Comparison of ENCODE assay signal across 10 mouse cellular contexts in the genomic region with DNA sequence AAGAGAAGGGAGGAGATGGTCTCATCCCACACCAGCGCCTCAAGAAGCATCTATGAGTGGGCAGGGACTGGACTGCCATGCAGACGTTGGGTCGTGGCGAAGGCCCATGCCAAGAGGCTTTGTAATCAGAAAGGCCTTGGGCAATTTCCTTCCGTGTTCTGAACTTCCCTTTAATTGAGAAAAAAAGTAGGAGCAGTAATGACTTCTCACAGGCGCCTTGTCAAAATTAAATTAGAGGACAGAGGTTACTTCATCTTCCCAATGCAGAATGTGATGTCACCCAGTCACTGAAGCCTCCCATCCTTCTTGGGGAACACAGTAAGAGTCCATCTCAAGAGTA. TPM values are rescaled to one million over a fixed set of nuclear protein-coding genes. Genes with fewer than 3 reads are reported as not detected.
DNase-seq lines count a peak whose midpoint lies in the region; ATAC-seq lines count a peak whose summit lies in the region.
"Had no signal": no experiment of that assay in that cellular context is flagged by ENCODE, and none has a peak within 500 bp of the region (broad histone marks: within the 10 kb centered on the region; RNA-seq: fewer than 3 reads in every experiment).

No protein-coding gene starts in this region.

- peak; percentile 40 to 55 for DNase-seq in left cerebral cortex, adult 9 months (ENCODE audit: low spot score in 2 of 2)
- no peak for DNase-seq in left cerebral cortex, postnatal 10 days (ENCODE audit: extremely low spot score in 1 of 2, low spot score in 2 of 2)
- peak; percentile 32 to 67 for DNase-seq in heart, postnatal 36 days
- no peak for DNase-seq in ovary, postnatal 10 days (ENCODE audit: low spot score)
- DNase-seq: kidney, postnatal 10 days; thymus, postnatal 4 days had no signal

- ATAC-seq in common myeloid progenitor, adult 5-6 weeks (replicated peaks; ENCODE audit: low read depth, poor library complexity, severe bottlenecking) = peak; percentile 72
- peak; percentile 80 for ATAC-seq in megakaryocyte progenitor cell, adult 5-6 weeks (replicated peaks; ENCODE audit: poor library complexity)
- no peak for ATAC-seq in megakaryocyte-erythroid progenitor cell, adult 5-6 weeks (replicated peaks; ENCODE audit: low FRiP score, low TSS enrichment, poor library complexity, severe bottlenecking)
- no peak for ATAC-seq in erythroid progenitor cell, adult 5-6 weeks (replicated peaks; ENCODE audit: low FRiP score, poor library complexity, severe bottlenecking)

- intact Hi-C loops in left cerebral cortex, postnatal 10 days (cut with DNase I) = no loop called here
- intact Hi-C loops in heart, postnatal 36 days (cut with DNase I) = no loop called here

RNA-seq across cellular contexts. Expression of a gene that starts 21.0 kb away (rescaled TPM):
- total RNA-seq in left cerebral cortex, postnatal 10 days (2021) = 10 to 100 TPM; 82.8 to 83.1 TPM
- total RNA-seq in common myeloid progenitor, adult 5-6 weeks (2017) = 32.2 and 37.7 TPM in 2 replicates
- total RNA-seq in heart, postnatal 36 days (2021) = 10 to 100 TPM; 65.2 to 68.7 TPM
- total RNA-seq in megakaryocyte progenitor cell, adult 5-6 weeks (2015) = 38.8 and 39.5 TPM in 2 replicates
- 44.8 and 45.1 TPM in 2 replicates for total RNA-seq in megakaryocyte progenitor cell, adult 5-6 weeks (2017)
- 33.2 and 36.9 TPM in 2 replicates for total RNA-seq in megakaryocyte-erythroid progenitor cell, adult 5-6 weeks (2014; fragmentation: Nextera tagmentation)
- 37.6 and 42.0 TPM in 2 replicates for total RNA-seq in megakaryocyte-erythroid progenitor cell, adult 5-6 weeks (2017)
- 25.2 and 31.0 TPM in 2 replicates for total RNA-seq in erythroid progenitor cell, adult 5-6 weeks (2015; ENCODE audit: low replicate concordance)
- 27.1 and 35.8 TPM in 2 replicates for total RNA-seq in erythroid progenitor cell, adult 5-6 weeks (2017; ENCODE audit: low replicate concordance)

RNA-seq across cellular contexts. Expression of a gene that starts 21.2 kb away (rescaled TPM):
- 10 to 100 TPM; 97.2 to 97.4 TPM for total RNA-seq in left cerebral cortex, postnatal 10 days (2021)
- total RNA-seq in common myeloid progenitor, adult 5-6 weeks (2017) = 13.2 and 18.7 TPM in 2 replicates
- 10 to 100 TPM; 70.4 to 81.3 TPM for total RNA-seq in heart, postnatal 36 days (2021)
- 27.7 and 27.9 TPM in 2 replicates for total RNA-seq in megakaryocyte progenitor cell, adult 5-6 weeks (2015)
- 17.5 and 24.2 TPM in 2 replicates for total RNA-seq in megakaryocyte progenitor cell, adult 5-6 weeks (2017)
- 24.5 and 40.3 TPM in 2 replicates for total RNA-seq in megakaryocyte-erythroid progenitor cell, adult 5-6 weeks (2014; fragmentation: Nextera tagmentation)
- 4.0 and 9.3 TPM in 2 replicates for total RNA-seq in megakaryocyte-erythroid progenitor cell, adult 5-6 weeks (2017)
- total RNA-seq in erythroid progenitor cell, adult 5-6 weeks (2015; ENCODE audit: low replicate concordance) = 6.8 and 13.4 TPM in 2 replicates
- 4.4 and 10.7 TPM in 2 replicates for total RNA-seq in erythroid progenitor cell, adult 5-6 weeks (2017; ENCODE audit: low replicate concordance)

Comparison
In these comparisons a context has a peak if more than half of its experiments do, and no peak if none do; other contexts are left out.
1. DNase-seq: peak in left cerebral cortex, adult 9 months (2 of 2) and heart, postnatal 36 days (2 of 2); none in left cerebral cortex, postnatal 10 days (0 of 2) and ovary, postnatal 10 days (single experiment).
2. ATAC-seq: peak in common myeloid progenitor, adult 5-6 weeks (single experiment) and megakaryocyte progenitor cell, adult 5-6 weeks (single experiment); none in megakaryocyte-erythroid progenitor cell, adult 5-6 weeks (single experiment) and erythroid progenitor cell, adult 5-6 weeks (single experiment).